Mouse (Mus musculus) bone marrow, adult 2 months (tissue): ENCODE measurements around the gene Adamtsl4.
"Not testable (repeated sequence)": the region's sequence is repeated elsewhere in the genome, so short reads cannot be mapped to it uniquely, and the experiment has no call there.

Experiments used
- CTCF ChIP-seq: fragments of 200-500 bp; IDR thresholded peaks from 2 replicates; pipeline ENCODE4 v1.5.1; 2011; ENCODE audit warnings: low read length, control low read depth; ENCODE audit not compliant: control insufficient read depth, insufficient read depth
- POLR2A ChIP-seq: fragments of 200-500 bp; IDR thresholded peaks from 2 replicates; pipeline ENCODE4 v1.6.1; 2011; ENCODE audit warnings: low read depth, mild to moderate bottlenecking, control low read depth, low read length, borderline replicate concordance; ENCODE audit not compliant: control insufficient read depth

DNA sequence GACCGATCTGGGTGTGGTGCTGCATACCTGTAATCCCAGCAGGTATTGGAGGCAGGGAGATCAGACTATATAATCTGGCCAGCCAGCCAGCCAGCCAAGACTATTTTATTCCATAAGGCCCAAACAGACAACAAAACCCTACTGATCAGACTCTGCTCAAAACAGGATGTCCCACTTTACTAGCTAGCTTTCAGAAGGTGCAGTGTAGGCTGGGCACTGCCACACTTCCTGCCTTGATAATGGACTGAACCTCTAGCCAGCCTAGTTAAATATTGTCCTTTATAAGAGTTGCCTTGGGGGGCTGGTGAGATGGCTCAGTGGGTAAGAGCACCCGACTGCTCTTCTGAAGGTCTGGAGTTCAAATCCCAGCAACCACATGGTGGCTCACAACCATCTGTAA, 2.8 kb upstream of the Adamtsl4 start:
- TF ChIP-seq CTCF, POLR2A: not testable (repeated sequence)
